Mouse (Mus musculus): ENCODE data around the gene Rxra.

GRCm38 (mm10) chr2:27636796-27637195 is 39.4 kb upstream of the Rxra start:
- TF ChIP-seq CTCF (IDR thresholded peaks at IDR 0.05; ENCODE audit: control insufficient read depth, insufficient read depth, insufficient read length) (no peak), USF1 (IDR thresholded peaks at IDR 0.05; ENCODE audit: low read depth) (no peak), MAX (IDR thresholded peaks at IDR 0.05) (no peak), MYOD1 (IDR thresholded peaks at IDR 0.05; ENCODE audit: control insufficient read depth, insufficient read length, low read depth) (no peak), MYOG (IDR thresholded peaks at IDR 0.05; ENCODE audit: control insufficient read depth, extremely low read depth, insufficient read length) (no peak)

Measured in C2C12 (cell line).